19 mouse cellular contexts compared by ENCODE assay signal in genomic region chr2:72471415-72472070, GRCm38 (mm10). TPM values are rescaled to one million over a fixed set of nuclear protein-coding genes. Genes with fewer than 3 reads are reported as not detected.
DNase-seq lines count a peak whose midpoint lies in the region; ATAC-seq and TF ChIP-seq lines count a peak whose summit lies in the region.
"Had no signal": no experiment of that assay in that cellular context is flagged by ENCODE, and none has a peak within 500 bp of the region (broad histone marks: within the 10 kb centered on the region; RNA-seq: fewer than 3 reads in every experiment).

No protein-coding gene starts in this region.

- no peak overlapping the region for H3K4me2 ChIP-seq in embryonic facial prominence, embryonic 14.5 days (ENCODE audit: low read depth, low read length)
- 0 out of 2 replicates have a peak overlapping the region, but pooled peaks have one; percentile 4 for H3K4me2 ChIP-seq in limb, embryonic 13.5 days (replicated peaks)
- H3K4me2 ChIP-seq: heart, embryonic 13.5 days; hindbrain, embryonic 15.5 days had no signal

- 38% methylated on average over 16 of the region's 16 CpGs for WGBS in embryonic facial prominence, embryonic 14.5 days
- WGBS in limb, embryonic 13.5 days, result 26% methylated on average over 16 of the region's 16 CpGs

- ATAC-seq in embryonic facial prominence, embryonic 14.5 days (ENCODE audit: low read depth), result peak; percentile 60; the same call in 1 of the 2 replicates
- no peak for ATAC-seq in limb, embryonic 13.5 days (ENCODE audit: low FRiP score, low read depth)
- ATAC-seq: forebrain, embryonic 16.5 days; intestine, embryonic 16.5 days had no signal

- H3K9me3 ChIP-seq in MEL (replicated peaks; ENCODE audit: insufficient read depth, low read length), result no peaks in the 10 kb centered on the region
- H3K9me3 ChIP-seq in embryonic facial prominence, embryonic 14.5 days (ENCODE audit: control insufficient read depth, low read length), result no peaks in the 10 kb centered on the region
- H3K9me3 ChIP-seq in limb, embryonic 13.5 days, result no peaks in the 10 kb centered on the region
- H3K9me3 ChIP-seq: heart, embryonic 13.5 days; hindbrain, embryonic 15.5 days had no signal

- H3K79me2 ChIP-seq in MEL (ENCODE audit: control insufficient read depth, insufficient read depth, low read length, poor library complexity), result peaks cover 7% of the 10 kb centered on the region

- no peak for TF ChIP-seq EP300 in MEL (IDR thresholded peaks at IDR 0.05; ENCODE audit: low read depth in 1 of 2, low read length in 2 of 2)

- peaks cover 2 to 25% of the 10 kb centered on the region in 2 experiments; a peak in 3 of 4 replicates for H3K4me1 ChIP-seq in MEL (ENCODE audit: control insufficient read depth in 1 of 2, insufficient read depth in 2 of 2, low read length in 2 of 2)
- H3K4me1 ChIP-seq in embryonic facial prominence, embryonic 14.5 days (ENCODE audit: control insufficient read depth, insufficient read depth, low read length), result no peaks in the 10 kb centered on the region
- peaks cover 9% of the 10 kb centered on the region; the same call in 1 of the 2 replicates for H3K4me1 ChIP-seq in limb, embryonic 13.5 days

- H3K36me3 ChIP-seq in MEL (ENCODE audit: control insufficient read depth in 1 of 2, insufficient read depth in 2 of 2, low read length in 2 of 2), result peaks cover 0 to 17% of the 10 kb centered on the region in 2 experiments; a peak in 2 of 4 replicates
- H3K36me3 ChIP-seq in embryonic facial prominence, embryonic 14.5 days (ENCODE audit: control insufficient read depth, insufficient read depth, low read length), result no peaks in the 10 kb centered on the region
- no peaks in the 10 kb centered on the region for H3K36me3 ChIP-seq in limb, embryonic 13.5 days
- H3K36me3 ChIP-seq: heart, embryonic 13.5 days; hindbrain, embryonic 15.5 days had no signal

- TF ChIP-seq CTCF in MEL (IDR thresholded peaks at IDR 0.05 in 2 of 3, conservative IDR thresholded peaks at IDR 0.05 in 1 of 3; ENCODE audit: control insufficient read depth in 1 of 3, insufficient read depth in 1 of 3, low read depth in 2 of 3, low read length in 3 of 3, poor library complexity in 1 of 3, severe bottlenecking in 1 of 3), result no peak
- no peak for TF ChIP-seq CTCF in left cerebral cortex, adult 2 months (IDR thresholded peaks at IDR 0.05)

- intact Hi-C loops in left cerebral cortex, adult 2 months (cut with DNase I), result no loop called here

- no peaks in the 10 kb centered on the region for H3K27me3 ChIP-seq in MEL (ENCODE audit: control insufficient read depth in 1 of 2, insufficient read depth in 2 of 2, low read length in 2 of 2)
- no peaks in the 10 kb centered on the region for H3K27me3 ChIP-seq in embryonic facial prominence, embryonic 14.5 days (replicated peaks; ENCODE audit: control insufficient read depth, insufficient read depth, low read length)
- no peaks in the 10 kb centered on the region for H3K27me3 ChIP-seq in limb, embryonic 13.5 days
- H3K27me3 ChIP-seq: heart, embryonic 13.5 days had no signal

- no peak overlapping the region for H3K9ac ChIP-seq in MEL (ENCODE audit: control insufficient read depth, low read depth, low read length, poor library complexity, severe bottlenecking)
- H3K9ac ChIP-seq in embryonic facial prominence, embryonic 14.5 days (ENCODE audit: low read depth, low read length), result no peak overlapping the region
- H3K9ac ChIP-seq in limb, embryonic 13.5 days, result no peak overlapping the region
- H3K9ac ChIP-seq: heart, embryonic 13.5 days; hindbrain, embryonic 15.5 days had no signal

- DNase-seq in 3T3-L1 (ENCODE audit: low read depth, low spot score) (peak; percentile 54), MEL (ENCODE audit: low read depth, low spot score) (peak; percentile 44)
- DNase-seq in embryonic facial prominence, embryonic 14.5 days (ENCODE audit: low spot score), result peak; percentile 64
- no peak for DNase-seq in left cerebral cortex, adult 11 months (ENCODE audit: low spot score)
- no peak for DNase-seq in left cerebral cortex, adult 2 months (ENCODE audit: extremely low spot score in 1 of 2, low spot score in 2 of 2)
- DNase-seq in kidney, postnatal 10 days, result no peak
- DNase-seq in lung, postnatal 14 days, result no peak
- DNase-seq: adrenal gland, adult 2 months; adrenal gland, postnatal 25 days; cerebellum, adult 2 months; cerebellum, postnatal 10 days; embryo, embryonic 11 days; gastrocnemius, postnatal 14 days; heart, postnatal 36 days had no signal

- no peak overlapping the region for H3K27ac ChIP-seq in MEL (ENCODE audit: control insufficient read depth, low read depth, low read length)
- no peak overlapping the region for H3K27ac ChIP-seq in embryonic facial prominence, embryonic 14.5 days (replicated peaks; ENCODE audit: low read depth, low read length)
- no peak overlapping the region; the same call in 1 of the 2 replicates for H3K27ac ChIP-seq in limb, embryonic 13.5 days
- no peak overlapping the region for H3K27ac ChIP-seq in left cerebral cortex, adult 2 months
- H3K27ac ChIP-seq: heart, embryonic 13.5 days; hindbrain, embryonic 15.5 days had no signal

- no peak for TF ChIP-seq RAD21 in MEL (IDR thresholded peaks at IDR 0.05; ENCODE audit: low read depth, low read length)

- H3K4me3 ChIP-seq in MEL (ENCODE audit: control insufficient read depth in 1 of 2, insufficient read depth in 1 of 2, low read depth in 2 of 2, low read length in 2 of 2), result no peak overlapping the region
- H3K4me3 ChIP-seq in embryonic facial prominence, embryonic 14.5 days (ENCODE audit: low read depth, low read length), result no peak overlapping the region
- no peak overlapping the region for H3K4me3 ChIP-seq in limb, embryonic 13.5 days
- no peak overlapping the region for H3K4me3 ChIP-seq in left cerebral cortex, adult 2 months
- H3K4me3 ChIP-seq: heart, embryonic 13.5 days; hindbrain, embryonic 15.5 days had no signal

- no peak for TF ChIP-seq POLR2A in MEL (IDR thresholded peaks at IDR 0.05; ENCODE audit: control insufficient read depth in 1 of 2, insufficient read depth in 1 of 2, low read depth in 1 of 2, low read length in 2 of 2, poor library complexity in 1 of 2)

TF ChIP-seq in MEL, 35 proteins besides CTCF, POLR2A, EP300 and RAD21:
- no peak for TF ChIP-seq MAZ (IDR thresholded peaks at IDR 0.05; ENCODE audit: low read depth, low read length)
- no peak for TF ChIP-seq MAX (IDR thresholded peaks at IDR 0.05; ENCODE audit: low read length)
- TF ChIP-seq RCOR1 (IDR thresholded peaks at IDR 0.05; ENCODE audit: low read depth, low read length), result no peak
- no peak for TF ChIP-seq MAFK (IDR thresholded peaks at IDR 0.05; ENCODE audit: borderline replicate concordance, low read depth, low read length)
- TF ChIP-seq CHD2 (IDR thresholded peaks at IDR 0.05; ENCODE audit: low read length), result no peak

RNA-seq across cellular contexts. Expression of gene Cdca7, which starts 4.4 kb away (rescaled TPM):
- total RNA-seq in MEL (2012; rRNA removed), result 95.5 and 97.2 TPM in 2 replicates
- polyA plus RNA-seq in MEL (2012; ENCODE audit: insufficient read depth in 1 of 2, insufficient read length in 2 of 2, low read depth in 1 of 2, low replicate concordance in 2 of 2, missing spikeins in 1 of 2), result 100 to 1,000 TPM; 123 to 175 TPM
- polyA plus RNA-seq in embryonic facial prominence, embryonic 14.5 days (2014; fragmentation: Nextera tagmentation; extraction: Ambion mirVana), result 81.5 and 99.4 TPM in 2 replicates
- 173 and 178 TPM in 2 replicates for polyA plus RNA-seq in limb, embryonic 13.5 days (2015; fragmentation: Nextera tagmentation; extraction: Ambion mirVana)
- total RNA-seq in left cerebral cortex, adult 2 months (2021), result 1 to 10 TPM; 4.3 to 4.4 TPM

Comparison
In these comparisons a context has a peak if more than half of its experiments do, and no peak if none do; other contexts are left out.
1. DNase-seq: peak in 3T3-L1 (single experiment), MEL (single experiment) and embryonic facial prominence, embryonic 14.5 days (single experiment); none in left cerebral cortex, adult 11 months (single experiment), left cerebral cortex, adult 2 months (0 of 2), kidney, postnatal 10 days (single experiment) and lung, postnatal 14 days (single experiment).